Comparison of ENCODE assay signal across 8 mouse cellular contexts in the genomic region with DNA sequence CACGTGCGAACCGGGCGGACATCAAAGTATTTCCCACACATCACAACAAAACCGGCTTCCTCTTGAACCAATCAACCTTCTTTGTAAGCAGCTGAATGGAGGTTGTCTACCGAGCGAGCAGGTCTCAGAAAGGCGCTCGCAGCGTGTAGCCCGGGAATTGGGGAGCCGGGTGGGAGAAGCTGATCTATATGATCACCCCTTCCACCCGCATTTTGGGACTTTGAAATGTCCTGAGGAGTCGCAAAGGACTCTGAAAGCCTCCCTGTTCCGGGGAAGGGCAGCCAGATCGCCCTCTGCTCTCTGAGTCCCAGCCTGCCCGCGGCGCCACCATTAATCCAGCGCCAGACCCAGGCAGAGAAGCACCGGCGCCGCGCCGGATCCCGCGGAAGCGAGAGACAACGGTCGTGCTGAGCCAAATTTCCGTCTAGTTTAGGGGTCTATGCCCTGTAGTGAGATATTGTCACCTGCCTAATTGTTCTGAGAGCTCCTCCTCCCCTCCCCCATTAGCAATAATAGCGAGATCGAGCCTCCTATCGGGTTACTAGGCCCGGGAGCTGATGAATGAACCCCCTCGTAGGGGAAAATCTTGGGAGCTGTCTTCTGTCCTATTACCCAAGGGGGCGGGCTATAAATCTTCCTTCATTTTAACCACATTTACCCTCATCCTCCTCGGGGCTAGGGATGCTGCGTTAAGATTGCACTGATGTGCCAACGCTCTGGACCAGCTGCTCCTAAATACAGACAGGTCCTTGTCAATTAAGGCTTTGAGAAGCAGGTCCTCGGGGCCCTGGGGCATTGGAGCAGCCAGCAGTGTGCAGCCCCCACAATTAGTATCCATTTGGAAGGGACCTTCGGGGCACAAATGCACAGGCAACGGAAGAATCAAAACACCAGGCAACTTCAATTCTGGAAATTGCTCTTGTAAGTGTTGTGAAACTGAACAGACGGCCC. TPM values are rescaled to one million over a fixed set of nuclear protein-coding genes. Genes with fewer than 3 reads are reported as not detected.
DNase-seq lines count a peak whose midpoint lies in the region; ATAC-seq and TF ChIP-seq lines count a peak whose summit lies in the region.

No protein-coding gene starts in this region.

- TF ChIP-seq CTCF in kidney, adult 2 months (conservative IDR thresholded peaks at IDR 0.05; ENCODE audit: insufficient read depth, insufficient read length, low read depth, low read length) = no peak
- no peak for TF ChIP-seq CTCF in hindbrain, postnatal 0 days (IDR thresholded peaks at IDR 0.05; ENCODE audit: low read depth)
- TF ChIP-seq CTCF in layer of hippocampus, adult 2 months (conservative IDR thresholded peaks at IDR 0.05) = no peak

- H3K9ac ChIP-seq in hindbrain, postnatal 0 days (replicated peaks; ENCODE audit: low read length) = no peak overlapping the region
- H3K9ac ChIP-seq in midbrain, embryonic 14.5 days (replicated peaks; ENCODE audit: low read length) = no peak overlapping the region

- no peak overlapping the region for H3K27ac ChIP-seq in kidney, adult 2 months (ENCODE audit: insufficient read depth, low read depth, low read length)
- 0 out of 2 replicates have a peak overlapping the region, but pooled peaks have one; percentile 1 for H3K27ac ChIP-seq in embryonic facial prominence, embryonic 10.5 days (replicated peaks)
- no peak overlapping the region for H3K27ac ChIP-seq in hindbrain, postnatal 0 days
- no peak overlapping the region for H3K27ac ChIP-seq in midbrain, embryonic 14.5 days (replicated peaks; ENCODE audit: low read depth, low read length)
- no peak overlapping the region for H3K27ac ChIP-seq in layer of hippocampus, adult 2 months

- no peaks in the 10 kb centered on the region for H3K4me1 ChIP-seq in kidney, adult 2 months (ENCODE audit: control insufficient read depth, insufficient read depth, low read length)
- H3K4me1 ChIP-seq in embryonic facial prominence, embryonic 10.5 days = peaks cover 23% of the 10 kb centered on the region
- H3K4me1 ChIP-seq in hindbrain, postnatal 0 days (ENCODE audit: insufficient read depth, low read length) = no peaks in the 10 kb centered on the region
- H3K4me1 ChIP-seq in midbrain, embryonic 14.5 days (ENCODE audit: control insufficient read depth, insufficient read depth, low read length) = 0 out of 2 replicates have a peak, but pooled peaks cover 2% of the 10 kb centered on the region

- no peak for ATAC-seq in hindbrain, postnatal 0 days
- peak; percentile 63; the same call in 1 of the 2 replicates for ATAC-seq in midbrain, embryonic 14.5 days (ENCODE audit: low FRiP score, low TSS enrichment)

- no peaks in the 10 kb centered on the region for H3K36me3 ChIP-seq in kidney, adult 2 months (ENCODE audit: control insufficient read depth, insufficient read depth, low read length)
- no peaks in the 10 kb centered on the region for H3K36me3 ChIP-seq in embryonic facial prominence, embryonic 10.5 days (replicated peaks)
- no peaks in the 10 kb centered on the region for H3K36me3 ChIP-seq in hindbrain, postnatal 0 days (ENCODE audit: insufficient read depth, low read length)
- H3K36me3 ChIP-seq in midbrain, embryonic 14.5 days (ENCODE audit: control insufficient read depth, insufficient read depth, low read length) = no peaks in the 10 kb centered on the region

- WGBS in kidney, adult 2 months = 3% methylated on average over 44 of the region's 44 CpGs
- WGBS in embryonic facial prominence, embryonic 10.5 days = under 1% methylated on average over 44 of the region's 44 CpGs
- 2% methylated on average over 44 of the region's 44 CpGs for WGBS in hindbrain, postnatal 0 days
- under 1% methylated on average over 44 of the region's 44 CpGs for WGBS in midbrain, embryonic 14.5 days

- peaks cover 14% of the 10 kb centered on the region for H3K27me3 ChIP-seq in kidney, adult 2 months (replicated peaks; ENCODE audit: control insufficient read depth, insufficient read depth, low read length)
- H3K27me3 ChIP-seq in embryonic facial prominence, embryonic 10.5 days (replicated peaks; ENCODE audit: low read depth, poor library complexity, severe bottlenecking) = peaks cover 100% of the 10 kb centered on the region
- peaks cover 93% of the 10 kb centered on the region for H3K27me3 ChIP-seq in hindbrain, postnatal 0 days (ENCODE audit: insufficient read depth, low read length)
- peaks cover 97% of the 10 kb centered on the region for H3K27me3 ChIP-seq in midbrain, embryonic 14.5 days (ENCODE audit: control insufficient read depth, insufficient read depth, low read length)

- peak overlapping the region; percentile 38 for H3K4me2 ChIP-seq in hindbrain, postnatal 0 days (ENCODE audit: low read depth, low read length)
- peak overlapping the region; percentile 43 for H3K4me2 ChIP-seq in midbrain, embryonic 14.5 days (ENCODE audit: low read length)

- no peak for TF ChIP-seq POLR2A in kidney, adult 2 months (IDR thresholded peaks at IDR 0.05; ENCODE audit: low read depth, low read length)

- H3K9me3 ChIP-seq in embryonic facial prominence, embryonic 10.5 days = peaks cover 9% of the 10 kb centered on the region; the same call in 1 of the 2 replicates
- peaks cover 3% of the 10 kb centered on the region; the same call in 1 of the 2 replicates for H3K9me3 ChIP-seq in hindbrain, postnatal 0 days (ENCODE audit: low read length)
- H3K9me3 ChIP-seq in midbrain, embryonic 14.5 days (ENCODE audit: control insufficient read depth, low read length) = peaks cover 5% of the 10 kb centered on the region

- peak; percentile 48 for DNase-seq in kidney, adult 18-20 months
- no peak for DNase-seq in kidney, adult 2 months
- peak; percentile 75 for DNase-seq in embryonic facial prominence, embryonic 10.5 days (ENCODE audit: low spot score)
- DNase-seq in hindbrain, postnatal 0 days (ENCODE audit: low spot score) = no peak
- peak; percentile 73 for DNase-seq in midbrain, embryonic 14.5 days
- no peak for DNase-seq in layer of hippocampus, adult 9-11 months
- DNase-seq in spleen, postnatal 36 days (ENCODE audit: low spot score in 2 of 2) = no peak
- DNase-seq in layer of hippocampus, adult 2 months (ENCODE audit: low spot score in 2 of 2) = no peak

- H3K4me3 ChIP-seq in kidney, adult 2 months (ENCODE audit: insufficient read depth, low read depth, low read length) = no peak overlapping the region
- H3K4me3 ChIP-seq in embryonic facial prominence, embryonic 10.5 days = peak overlapping the region; percentile 50
- H3K4me3 ChIP-seq in hindbrain, postnatal 0 days (ENCODE audit: low read length) = peak overlapping the region; percentile 15; the same call in 1 of the 2 replicates
- H3K4me3 ChIP-seq in midbrain, embryonic 14.5 days (replicated peaks; ENCODE audit: low read depth, low read length) = no peak overlapping the region; the same call in 1 of the 2 replicates
- no peak overlapping the region; the same call in 1 of the 2 replicates for H3K4me3 ChIP-seq in layer of hippocampus, adult 2 months

RNA-seq across cellular contexts. Expression of a gene that starts 37.6 kb away (rescaled TPM):
- 190 and 218 TPM in 2 replicates for polyA plus RNA-seq in kidney, adult 2 months (2012; rRNA removed)
- polyA plus RNA-seq in embryonic facial prominence, embryonic 10.5 days (2016; fragmentation: Nextera tagmentation; extraction: Ambion mirVana) = 106 and 117 TPM in 2 replicates
- total RNA-seq in hindbrain, postnatal 0 days (2014; rRNA removed) = 64.5 and 83.3 TPM in 2 replicates
- 61.5 and 67.4 TPM in 2 replicates for polyA plus RNA-seq in hindbrain, postnatal 0 days (2015; fragmentation: Nextera tagmentation; extraction: Ambion mirVana)
- polyA plus RNA-seq in midbrain, embryonic 14.5 days (2014; fragmentation: Nextera tagmentation; extraction: Ambion mirVana) = 68.3 and 70.6 TPM in 2 replicates
- 10 to 100 TPM; 85.1 to 86.7 TPM for total RNA-seq in layer of hippocampus, adult 2 months (2021)

Comparison
In these comparisons a context has a peak if more than half of its experiments do, and no peak if none do; other contexts are left out.
1. DNase-seq: peak in kidney, adult 18-20 months (single experiment), embryonic facial prominence, embryonic 10.5 days (single experiment) and midbrain, embryonic 14.5 days (single experiment); none in kidney, adult 2 months (single experiment), hindbrain, postnatal 0 days (single experiment), layer of hippocampus, adult 9-11 months (single experiment), spleen, postnatal 36 days (0 of 2) and layer of hippocampus, adult 2 months (0 of 2).
2. H3K4me3 ChIP-seq: peak in embryonic facial prominence, embryonic 10.5 days (single experiment) and hindbrain, postnatal 0 days (single experiment); none in kidney, adult 2 months (single experiment), midbrain, embryonic 14.5 days (single experiment) and layer of hippocampus, adult 2 months (single experiment).